Mouse (Mus musculus) splenic B cell, adult 2 months (primary cell): ENCODE data around the gene Ctdspl.

ENCODE experiments used
- DNase-seq: peaks from one replicate; pipeline ENCODE4 v3.0.0-alpha.2; 2011; ENCODE audit warnings: low read depth, low spot score
- H3K27me3 ChIP-seq: 2 replicates; pipeline ENCODE4 v1.6.1; 2012; ENCODE audit warnings: mild to moderate bottlenecking, low read length, moderate library complexity, mixed read lengths; ENCODE audit not compliant: control insufficient read depth, poor library complexity, insufficient read depth, severe bottlenecking
- H3K36me3 ChIP-seq: 2 replicates; pipeline ENCODE4 v1.6.1; 2012; ENCODE audit warnings: mild to moderate bottlenecking, low read length, moderate library complexity, mixed read lengths; ENCODE audit not compliant: control insufficient read depth, poor library complexity, insufficient read depth, severe bottlenecking

The Ctdspl gene

DNA sequence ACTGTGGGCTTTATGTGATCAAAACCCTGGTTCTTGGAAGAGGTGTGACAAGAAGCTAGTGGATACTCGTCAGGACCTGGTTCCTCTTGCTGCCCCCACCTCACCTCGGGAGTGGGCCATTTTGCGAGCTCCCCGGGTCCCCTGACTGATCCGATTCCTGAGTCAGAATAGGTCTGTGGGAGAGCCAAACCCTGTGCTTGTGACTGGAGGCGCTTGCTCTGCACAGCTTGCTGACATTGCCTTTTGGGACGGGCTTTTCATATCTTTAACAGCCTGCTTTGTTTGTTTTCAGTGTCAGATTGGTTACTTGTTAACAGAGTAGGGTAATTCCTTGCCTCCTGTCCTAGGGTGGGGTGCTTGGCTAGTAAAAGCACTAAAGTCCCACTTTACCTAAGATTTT, 2.4 kb downstream of the Ctdspl start:
- no peak for DNase-seq
- Histone ChIP-seq H3K27me3 (no peaks in the 10 kb centered on the region), H3K36me3 (no peaks in the 10 kb centered on the region; the same call in 1 of the 2 replicates)

DNA sequence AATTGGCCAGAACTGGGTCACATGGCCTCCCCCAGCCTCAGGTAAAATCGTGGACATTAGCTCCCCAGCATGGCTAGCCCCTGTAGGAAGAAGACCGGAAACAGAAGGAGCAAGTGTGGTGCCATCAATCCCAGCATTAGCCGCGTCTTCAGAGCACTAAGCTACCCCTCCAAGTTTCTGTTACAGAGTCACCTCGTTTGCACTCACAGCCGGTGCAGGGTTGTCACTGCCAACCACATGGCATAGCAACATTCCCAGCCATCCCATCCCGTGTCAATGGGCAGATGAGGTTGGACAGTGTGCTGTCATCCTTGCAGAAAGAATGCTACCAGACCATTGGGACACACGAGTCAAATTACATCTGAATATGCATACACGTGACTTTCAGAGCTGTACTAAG, 4.4 kb downstream of the Ctdspl start:
- no peak for DNase-seq
- no peaks in the 10 kb centered on the region; the same call in 1 of the 2 replicates for H3K36me3 ChIP-seq
- H3K27me3 ChIP-seq: no peaks in the 10 kb centered on the region

DNA sequence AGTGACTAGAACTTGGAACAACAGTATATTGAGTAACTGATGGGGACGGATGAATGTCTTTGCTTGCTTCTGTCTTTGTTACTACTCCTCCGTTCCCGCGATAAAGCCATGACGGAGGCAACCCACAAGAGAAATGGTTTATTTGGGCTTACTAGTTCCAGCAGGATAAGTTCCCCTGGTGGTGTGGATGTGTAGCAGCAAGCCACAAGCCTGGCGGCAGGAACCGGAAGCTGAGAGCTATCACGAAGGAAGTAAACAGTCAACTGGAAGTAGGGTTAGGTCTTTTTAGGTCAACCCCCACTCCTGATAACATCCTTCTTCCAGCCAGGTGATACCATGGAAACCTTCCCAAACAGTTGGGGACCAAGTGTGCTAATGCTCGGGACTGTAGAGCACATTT, 7.5 kb downstream of the Ctdspl start:
- Histone ChIP-seq H3K36me3 (no peaks in the 10 kb centered on the region), H3K27me3 (no peaks in the 10 kb centered on the region)
- DNase-seq: no peak

GRCm38 (mm10) chr9:118934319-118934718, 8.1 kb downstream of the Ctdspl start:
- DNase-seq: no peak
- no peaks in the 10 kb centered on the region for H3K27me3 ChIP-seq
- no peaks in the 10 kb centered on the region for H3K36me3 ChIP-seq

DNA sequence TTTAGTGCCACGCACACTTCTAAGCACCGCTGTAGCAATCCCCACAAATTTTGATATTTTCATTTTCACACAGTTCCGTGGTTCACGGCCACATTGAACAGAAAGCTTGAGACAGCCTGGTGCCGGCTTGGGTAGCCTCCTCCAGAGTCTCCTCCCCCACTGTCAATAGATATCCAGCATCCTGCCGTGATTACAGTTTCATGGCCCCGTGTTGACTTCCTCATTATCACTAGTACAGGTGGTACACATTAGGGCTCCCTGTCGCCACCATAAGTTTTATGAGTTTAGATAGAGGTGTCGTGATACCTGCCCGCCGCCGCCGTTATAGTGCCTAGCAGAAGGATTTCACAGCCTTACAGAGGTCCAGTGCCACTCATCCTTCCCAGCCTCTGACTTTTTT, 8.8 kb downstream of the Ctdspl start:
- Histone ChIP-seq H3K36me3 (no peaks in the 10 kb centered on the region), H3K27me3 (no peaks in the 10 kb centered on the region)
- DNase-seq: no peak

GRCm38 (mm10) chr9:118936071-118936470, 9.8 kb downstream of the Ctdspl start:
- no peaks in the 10 kb centered on the region for H3K36me3 ChIP-seq

DNA sequence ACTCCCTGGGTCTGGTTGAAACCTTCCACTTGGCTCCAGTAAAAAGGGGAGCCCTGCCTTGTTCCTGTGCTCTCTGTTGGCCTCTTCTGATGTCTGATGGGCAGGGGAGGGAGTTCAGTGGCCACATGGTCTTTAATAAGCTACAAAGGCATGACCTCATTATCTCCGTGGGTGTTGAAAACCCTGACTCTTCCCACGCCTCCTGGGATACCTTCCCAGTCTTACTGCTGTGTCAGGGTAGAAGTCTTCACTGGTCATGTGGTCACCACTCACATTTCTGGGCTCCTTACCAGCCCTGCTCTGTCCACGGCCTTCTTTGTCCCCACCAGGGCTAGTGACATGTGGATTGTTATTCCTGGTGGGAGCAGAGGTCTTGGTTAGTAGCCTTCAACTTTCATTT, 11.3 kb downstream of the Ctdspl start:
- DNase-seq: no peak
- no peaks in the 10 kb centered on the region for H3K36me3 ChIP-seq
- H3K27me3 ChIP-seq: no peaks in the 10 kb centered on the region

More at GRCm38 (mm10) chr9:118936071-118936470, 9.8 kb downstream of the Ctdspl start:
- H3K27me3 ChIP-seq: no peaks in the 10 kb centered on the region
- no peak for DNase-seq

DNA sequence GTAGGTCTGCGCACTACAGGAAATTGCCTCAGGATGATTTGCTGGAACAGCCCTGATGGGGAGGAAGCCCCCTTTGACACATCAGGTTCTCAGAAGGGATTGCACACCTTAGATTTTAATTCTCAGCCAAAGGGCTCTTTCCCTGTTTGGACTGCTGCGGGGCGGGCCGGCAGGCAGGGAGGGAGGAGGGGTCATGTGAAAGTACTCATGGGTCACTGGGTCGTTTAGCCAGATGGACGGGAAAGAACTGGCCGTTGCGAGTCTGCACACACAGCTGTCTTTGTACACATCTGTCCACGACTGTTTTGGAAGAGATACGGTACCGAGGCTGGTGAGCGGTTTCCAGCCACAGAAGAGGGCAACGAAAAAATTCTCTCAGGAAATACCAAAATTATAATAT, 13.2 kb downstream of the Ctdspl start:
- H3K36me3 ChIP-seq: no peaks in the 10 kb centered on the region
- no peaks in the 10 kb centered on the region for H3K27me3 ChIP-seq
- no peak for DNase-seq

DNA sequence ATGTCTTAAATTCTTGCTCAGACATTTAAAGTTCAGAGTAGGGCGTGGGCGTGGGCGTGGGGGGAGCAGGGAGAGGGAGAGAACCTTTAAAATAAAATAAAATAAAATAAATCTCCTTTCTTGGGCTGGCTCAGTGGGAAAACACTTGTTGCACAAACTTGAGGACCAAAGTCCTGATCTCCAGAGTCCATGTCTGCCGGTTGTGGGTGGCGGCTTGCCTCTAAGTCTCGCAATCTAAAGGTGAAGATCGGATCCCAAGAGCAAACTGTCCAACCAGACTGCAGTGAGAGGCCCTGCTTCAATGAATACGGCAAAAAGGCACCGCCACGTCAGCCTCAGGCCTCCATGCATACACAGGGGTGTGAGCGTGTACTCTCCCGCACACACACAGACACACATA, 13.6 kb downstream of the Ctdspl start:
- Histone ChIP-seq H3K36me3 (no peaks in the 10 kb centered on the region), H3K27me3 (no peaks in the 10 kb centered on the region)
- no peak for DNase-seq

- Histone ChIP-seq H3K27me3 (no peaks in the 10 kb centered on the region), H3K36me3 (no peaks in the 10 kb centered on the region)
- no peak for DNase-seq
Observed at GRCm38 (mm10) chr9:118940591-118941207, 14.4 kb downstream of the Ctdspl start.

- Histone ChIP-seq H3K36me3 (no peaks in the 10 kb centered on the region), H3K27me3 (no peaks in the 10 kb centered on the region)
- DNase-seq: no peak
Observed at GRCm38 (mm10) chr9:118942030-118942429, 15.8 kb downstream of the Ctdspl start.

DNA sequence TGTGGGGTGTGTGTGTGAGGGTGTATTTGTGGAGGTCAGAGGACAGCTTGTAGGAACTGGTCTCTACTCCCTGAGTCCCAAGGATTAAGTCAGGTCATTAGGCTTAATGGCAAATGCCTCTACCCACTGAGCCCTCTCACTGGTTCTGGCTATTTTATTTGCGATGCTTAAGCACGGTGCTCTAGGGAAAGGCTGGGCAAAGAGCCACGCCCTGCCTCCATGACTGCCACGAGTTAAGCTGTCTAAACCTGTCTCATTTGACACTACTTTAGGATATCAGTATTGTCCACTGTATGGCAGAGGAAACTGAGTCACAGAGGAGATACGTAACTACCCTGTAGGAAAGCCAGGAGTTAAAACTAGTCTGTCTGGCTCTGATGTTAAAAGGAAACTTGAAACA, 17.7 kb downstream of the Ctdspl start:
- Histone ChIP-seq H3K36me3 (no peaks in the 10 kb centered on the region), H3K27me3 (no peaks in the 10 kb centered on the region)
- DNase-seq: no peak

DNA sequence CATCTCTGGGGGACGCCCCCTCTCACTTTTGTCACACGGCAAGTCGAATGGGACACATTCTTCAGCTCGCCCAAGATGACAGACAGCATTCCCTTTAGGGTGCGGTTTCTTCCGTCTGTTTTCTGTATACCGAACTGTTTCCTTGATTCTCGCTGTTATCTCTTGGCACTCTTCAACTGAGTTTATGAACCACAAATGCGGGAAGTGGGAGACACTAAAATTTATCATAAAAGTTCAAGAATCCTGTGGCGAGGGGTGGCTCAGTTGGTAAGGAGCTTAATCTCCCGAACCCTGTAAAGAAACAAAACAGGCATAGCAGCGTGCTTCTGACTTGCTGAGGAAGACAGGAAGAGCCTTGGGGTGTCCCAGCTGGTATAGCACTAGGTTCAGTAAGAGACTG, 18.1 kb downstream of the Ctdspl start:
- Histone ChIP-seq H3K36me3 (no peaks in the 10 kb centered on the region), H3K27me3 (no peaks in the 10 kb centered on the region)
- no peak for DNase-seq

DNA sequence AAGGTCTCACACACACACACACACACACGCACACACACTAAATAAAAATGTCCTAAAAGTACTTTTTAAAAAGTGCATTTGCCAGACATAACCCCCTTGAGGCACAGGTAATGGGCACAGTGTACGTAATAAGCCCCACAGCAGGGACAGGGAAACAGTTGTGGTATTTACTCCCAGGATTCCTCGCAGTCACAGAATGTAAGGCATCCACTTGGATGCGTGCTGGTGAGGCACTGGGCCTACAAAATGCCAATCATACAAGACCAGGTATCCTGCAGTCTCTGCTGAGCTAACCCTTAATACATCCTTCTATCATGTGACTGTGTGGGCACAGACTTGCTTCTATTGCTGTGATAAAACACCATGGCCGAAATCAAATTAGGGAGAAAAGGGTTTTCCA, 22.2 kb downstream of the Ctdspl start:
- no peak for DNase-seq
- no peaks in the 10 kb centered on the region for H3K27me3 ChIP-seq
- no peaks in the 10 kb centered on the region for H3K36me3 ChIP-seq

- no peaks in the 10 kb centered on the region for H3K36me3 ChIP-seq
Observed at GRCm38 (mm10) chr9:118949124-118949523, 22.9 kb downstream of the Ctdspl start.

DNA sequence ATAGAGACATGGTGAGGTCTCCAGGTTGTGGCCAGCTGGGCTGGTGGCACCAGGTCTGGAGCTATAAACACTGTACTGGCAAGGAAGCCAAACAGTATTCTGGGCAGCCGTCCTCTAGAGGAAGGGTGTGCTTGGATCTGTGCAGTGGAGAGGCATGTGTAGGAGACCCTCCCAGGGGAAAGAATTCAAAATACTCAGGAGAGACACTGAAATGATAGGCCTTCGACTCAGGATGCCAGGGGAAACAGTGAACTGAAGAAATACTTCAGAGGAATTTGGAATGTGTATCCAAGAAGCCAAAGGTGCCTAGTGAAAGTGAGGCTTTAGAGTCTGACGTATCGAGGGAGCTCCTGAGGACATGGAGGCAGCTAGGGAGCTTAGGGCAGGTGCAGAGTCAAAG, 23.4 kb downstream of the Ctdspl start:
- no peaks in the 10 kb centered on the region for H3K36me3 ChIP-seq
- no peaks in the 10 kb centered on the region for H3K27me3 ChIP-seq
- no peak for DNase-seq

More at GRCm38 (mm10) chr9:118949124-118949523, 22.9 kb downstream of the Ctdspl start:
- H3K27me3 ChIP-seq: no peaks in the 10 kb centered on the region
- DNase-seq: no peak
